Mouse (Mus musculus) left cerebral cortex, adult 9 months (tissue): ENCODE results near the gene 4933415A04Rik.

Experiments used
- DNase-seq, 2 experiments: peaks; one replicate each; pipeline ENCODE4 v3.0.0; 2022; ENCODE audit warnings: low spot score in 2 of 2

4933415A04Rik gene

DNA sequence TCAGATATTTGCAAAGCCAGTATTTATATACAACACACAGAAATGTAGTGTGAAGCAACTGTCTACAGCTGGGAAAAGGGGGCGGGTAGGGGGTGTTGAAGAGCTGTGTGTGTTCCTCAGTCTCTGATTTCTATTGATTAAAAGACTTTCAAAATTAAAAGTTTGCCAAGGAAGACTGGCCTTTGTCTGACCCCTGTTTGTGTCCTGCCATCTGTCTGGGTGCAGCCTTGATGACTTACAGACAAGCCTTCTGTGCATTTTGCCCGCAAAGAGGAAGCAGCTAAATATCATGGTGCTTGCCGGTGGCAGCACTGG lies 11.8 kb upstream of the 4933415A04Rik start:
- DNase-seq, result no peak

DNA sequence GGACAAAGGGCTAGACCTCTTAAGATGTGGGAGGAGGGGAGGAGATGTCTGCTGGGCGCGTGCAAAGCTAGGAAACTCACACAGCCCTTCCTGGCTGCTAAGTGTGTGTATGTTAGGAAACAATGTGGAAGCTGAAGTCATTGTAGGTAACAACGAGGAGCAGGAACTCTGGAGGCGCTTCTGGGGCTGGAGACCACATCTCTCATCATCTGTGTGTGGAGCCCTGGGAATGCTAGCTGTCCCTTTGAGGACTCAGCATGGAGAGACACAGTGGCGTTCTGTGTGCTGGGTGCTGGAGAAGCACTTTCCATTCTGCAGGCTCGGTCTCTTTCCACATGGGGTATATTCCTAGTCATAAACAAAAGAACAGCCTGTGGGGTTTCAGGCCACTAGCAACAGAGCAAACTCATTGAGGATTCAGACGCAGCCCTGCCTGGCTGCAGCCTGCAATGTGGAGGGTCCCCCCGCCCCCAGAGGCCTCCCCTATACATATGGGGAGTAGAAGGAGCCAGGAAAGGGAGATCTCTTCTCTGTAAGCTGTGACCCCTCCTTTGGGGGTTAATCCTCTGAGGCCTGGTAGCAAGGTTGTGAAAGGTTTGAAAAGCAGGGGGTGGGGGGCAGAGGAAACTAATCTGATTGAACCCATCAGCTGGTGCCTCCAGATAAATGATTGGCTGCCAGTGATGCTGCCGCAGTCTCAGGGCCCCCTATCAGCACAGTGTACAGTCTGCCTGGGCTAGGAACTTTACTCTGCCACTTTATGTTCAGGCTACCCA lies 11.3 kb upstream of the 4933415A04Rik start:
- DNase-seq, result no peak

- no peak for DNase-seq
Observed at GRCm38 (mm10) chr11:43577713-43578478, 8.9 kb upstream of the 4933415A04Rik start.

GRCm38 (mm10) chr11:43585211-43586005 lies 1.4 kb upstream of the 4933415A04Rik start:
- DNase-seq, result no peak

GRCm38 (mm10) chr11:43589530-43590072 lies 2.8 kb downstream of the 4933415A04Rik start:
- no peak for DNase-seq

DNA sequence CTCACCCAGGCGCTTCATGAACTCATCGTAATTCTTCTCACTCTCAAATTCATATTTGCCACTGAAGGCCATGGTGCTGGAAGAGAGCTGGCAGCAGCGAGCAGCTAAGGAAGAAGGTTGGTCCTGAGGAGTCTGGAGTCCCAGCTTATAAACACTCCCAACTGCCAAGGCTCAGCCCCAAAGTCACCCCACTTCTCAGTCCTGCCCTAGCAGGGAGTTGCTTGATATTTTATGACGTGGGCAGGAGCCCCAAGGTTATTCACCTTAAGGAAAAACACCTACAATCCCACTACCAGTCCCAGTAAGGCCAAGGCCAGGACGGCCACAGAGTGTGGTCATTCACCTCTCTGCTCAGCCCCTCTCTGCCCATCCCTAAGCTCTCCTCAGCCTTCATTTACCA lies 14.6 kb downstream of the 4933415A04Rik start, which contains the start of gene Fabp6:
TSS of gene Fabp6 (minus strand) at position 101 of the 400 bp plus-strand sequence.
- DNase-seq, result no peak

GRCm38 (mm10) chr11:43604207-43604606 lies 17.4 kb downstream of the 4933415A04Rik start:
- DNase-seq, result no peak

DNA sequence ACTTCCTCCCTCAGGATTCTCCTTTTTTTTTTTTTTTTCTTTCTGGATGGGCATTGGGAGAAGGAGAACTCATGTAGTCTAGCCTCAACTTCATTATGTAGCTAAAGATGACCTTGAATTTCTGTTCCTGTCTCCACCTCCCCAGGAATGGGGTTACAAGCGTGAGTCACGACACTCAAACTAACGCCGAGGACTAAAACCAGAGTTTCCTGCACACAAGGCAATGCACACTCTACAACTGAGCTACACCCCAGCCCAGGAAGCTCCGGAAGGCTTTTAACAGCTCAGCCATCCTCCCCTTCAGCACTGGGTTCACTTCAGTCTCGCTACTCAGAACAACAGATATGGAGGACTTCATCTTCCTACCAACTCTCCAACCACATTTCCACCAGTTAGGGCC lies 18.1 kb downstream of the 4933415A04Rik start:
- no peak for DNase-seq

DNA sequence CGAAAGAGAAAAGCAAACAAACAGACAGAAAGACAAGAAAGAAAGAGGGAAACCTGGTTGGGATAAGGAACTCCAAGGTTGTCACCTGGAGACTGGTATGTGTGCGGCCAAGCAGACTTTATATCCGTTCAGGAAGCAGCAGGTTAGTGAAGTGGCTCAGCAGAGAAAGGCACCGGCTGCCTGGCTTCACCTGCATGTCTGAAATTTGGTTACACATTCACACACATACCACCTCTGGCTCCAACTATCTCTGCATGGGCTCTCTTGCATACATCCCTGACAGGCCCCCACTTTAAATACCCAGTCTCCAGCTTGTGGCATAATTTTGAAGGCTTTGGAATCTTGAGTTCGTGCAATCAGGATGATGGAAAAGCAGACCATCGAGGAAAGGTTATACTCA lies 19.0 kb downstream of the 4933415A04Rik start:
- no peak for DNase-seq

GRCm38 (mm10) chr11:43608440-43608839 lies 21.6 kb downstream of the 4933415A04Rik start:
- DNase-seq, result no peak

GRCm38 (mm10) chr11:43610006-43610661 lies 23.3 kb downstream of the 4933415A04Rik start:
- peak in 1 of 2 experiments; percentile 29 for DNase-seq

GRCm38 (mm10) chr11:43610662-43611033 lies 23.8 kb downstream of the 4933415A04Rik start:
- no peak for DNase-seq

- peak in 1 of 2 experiments; percentile 91 for DNase-seq
Observed at GRCm38 (mm10) chr11:43612834-43613488, 26.1 kb downstream of the 4933415A04Rik start.

- DNase-seq, result no peak
Observed at GRCm38 (mm10) chr11:43617924-43618323, 31.1 kb downstream of the 4933415A04Rik start.

DNA sequence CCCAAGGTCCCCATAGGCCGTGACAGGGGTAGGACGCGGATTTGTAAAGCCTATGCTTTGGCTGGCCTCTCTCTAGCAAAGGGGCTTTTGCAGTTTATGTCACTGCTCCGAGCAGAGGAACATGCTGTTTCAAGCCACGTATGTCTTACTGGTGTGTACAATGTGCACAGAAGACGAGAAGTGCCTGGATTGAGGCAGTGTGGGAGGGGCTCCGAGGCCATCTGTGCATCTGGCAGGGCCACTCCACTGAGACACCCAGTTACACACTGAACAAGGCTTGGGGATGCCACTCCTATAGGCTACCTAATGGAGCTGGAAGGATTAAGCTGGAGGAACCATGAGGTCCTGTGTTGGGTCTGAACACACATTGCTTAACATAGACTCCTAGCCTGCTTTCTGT lies 31.6 kb downstream of the 4933415A04Rik start:
- DNase-seq, result no peak

GRCm38 (mm10) chr11:43621769-43622168 lies 34.9 kb downstream of the 4933415A04Rik start:
- no peak for DNase-seq

GRCm38 (mm10) chr11:43624341-43624740 lies 37.5 kb downstream of the 4933415A04Rik start:
- no peak for DNase-seq

GRCm38 (mm10) chr11:43626300-43626926 lies 39.6 kb downstream of the 4933415A04Rik start:
- peak in 1 of 2 experiments; percentile 50 for DNase-seq

DNA sequence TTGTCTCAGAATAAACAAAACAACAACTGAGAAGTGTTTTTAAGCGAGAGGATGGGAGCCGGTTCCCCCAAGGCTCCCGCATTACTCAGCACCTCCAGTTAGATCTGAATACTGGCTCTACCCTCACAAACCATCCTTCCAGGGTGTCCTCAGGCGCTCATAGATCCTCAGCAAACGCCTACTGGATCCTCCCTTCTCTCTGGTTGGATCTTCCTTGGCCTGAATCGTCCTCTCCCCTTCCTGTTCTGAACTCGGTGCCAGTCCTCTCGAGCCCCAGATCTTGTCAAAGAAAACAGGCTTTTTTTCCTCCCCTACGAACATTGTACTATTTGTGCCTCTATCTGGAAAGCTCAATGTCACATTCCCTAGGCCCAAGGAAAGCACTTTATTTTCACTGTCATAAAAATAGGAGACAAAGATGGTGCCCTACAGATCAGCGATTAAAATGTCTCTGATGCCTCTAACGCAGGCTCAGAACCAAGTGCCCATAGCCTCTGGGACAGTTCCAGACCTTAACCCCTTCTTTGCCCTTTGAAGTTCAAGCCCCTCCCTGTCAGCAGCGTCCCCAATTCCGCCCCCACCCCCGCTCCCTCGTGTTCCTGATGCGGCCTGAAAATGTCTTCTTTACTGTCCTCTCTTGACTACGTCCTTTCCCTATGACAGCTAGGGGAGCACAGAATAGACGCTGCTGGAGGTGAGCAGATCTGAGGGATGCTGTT lies 40.2 kb downstream of the 4933415A04Rik start:
- DNase-seq, result peak in 1 of 2 experiments; percentile 25

DNA sequence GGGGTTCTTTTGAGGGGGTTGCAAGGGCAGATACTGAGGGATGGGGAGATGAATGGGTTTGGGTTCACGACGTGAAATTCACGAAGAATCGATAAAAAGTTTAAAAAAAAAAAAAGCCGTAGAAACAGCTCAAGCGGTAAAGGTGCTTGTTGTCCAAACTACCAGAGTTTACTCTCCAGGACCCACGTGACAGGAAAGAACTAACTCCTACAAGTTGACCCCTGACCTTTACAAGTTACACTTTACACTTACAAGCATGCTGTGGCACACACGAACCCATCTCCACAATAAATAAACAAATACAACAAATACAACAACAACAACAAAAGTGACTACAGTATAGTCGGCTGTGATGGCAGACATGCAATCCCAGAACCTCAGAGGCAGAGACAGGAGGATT lies 44.8 kb downstream of the 4933415A04Rik start:
- DNase-seq, result no peak
